Mouse (Mus musculus) liver, embryonic 14.5 days (tissue): ENCODE results near the gene Pcna.

Experiments used
- CTCF ChIP-seq: IDR thresholded peaks from 2 replicates; pipeline ENCODE4 v1.5.1; 2016; ENCODE audit warnings: antibody characterized with exemption, low read depth, control low read depth
- EP300 ChIP-seq: IDR thresholded peaks from 2 replicates; pipeline ENCODE4 v1.6.1; 2016; ENCODE audit warnings: antibody characterized with exemption, low read depth

DNA sequence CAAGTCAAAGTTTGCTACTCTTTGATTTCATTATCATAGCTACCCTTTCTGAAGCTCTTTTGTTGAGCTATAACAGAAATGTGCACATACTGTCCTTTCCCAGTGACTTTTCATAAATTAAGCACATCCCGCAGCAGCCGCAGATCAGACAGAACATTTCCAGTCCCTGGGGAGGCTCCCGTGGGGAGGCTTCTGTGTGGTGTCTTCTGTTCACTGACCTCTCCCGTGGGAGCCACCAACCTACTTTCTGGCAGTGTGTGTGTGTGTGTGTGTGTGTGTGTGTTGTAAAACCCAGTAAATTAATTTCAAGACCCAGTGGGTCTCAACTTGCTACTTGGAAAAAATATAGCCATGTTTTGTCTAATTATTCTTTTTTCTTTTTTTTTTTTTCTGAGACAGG lies 26.9 kb upstream of the Pcna start:
- TF ChIP-seq CTCF (no peak), EP300 (no peak)
